Comparison of ENCODE assay signal across 7 mouse cellular contexts in genomic region chr9:102649917-102650527, GRCm38 (mm10). TPM values are rescaled to one million over a fixed set of nuclear protein-coding genes. Genes with fewer than 3 reads are reported as not detected.
DNase-seq lines count a peak whose midpoint lies in the region; ATAC-seq and TF ChIP-seq lines count a peak whose summit lies in the region.

No protein-coding gene starts in this region.

- no peaks in the 10 kb centered on the region for H3K27me3 ChIP-seq in C2C12 (ENCODE audit: control insufficient read depth, insufficient read depth, insufficient read length)
- no peaks in the 10 kb centered on the region for H3K27me3 ChIP-seq in forebrain, embryonic 12.5 days
- no peaks in the 10 kb centered on the region; the same call in 1 of the 2 replicates for H3K27me3 ChIP-seq in midbrain, embryonic 12.5 days

- ATAC-seq in forebrain, embryonic 12.5 days (ENCODE audit: low FRiP score): peak; percentile 76
- peak; percentile 54 for ATAC-seq in midbrain, embryonic 12.5 days (ENCODE audit: low FRiP score, low read depth)
- no peak for ATAC-seq in inflammation-experienced regulatory T-cells, adult 6 months

- no peak overlapping the region for H3ac ChIP-seq in C2C12 (ENCODE audit: control insufficient read depth, insufficient read length, low read depth)

- WGBS in forebrain, embryonic 12.5 days: 37% methylated on average over 17 of the region's 17 CpGs
- 40% methylated on average over 17 of the region's 17 CpGs for WGBS in midbrain, embryonic 12.5 days

- no peaks in the 10 kb centered on the region for H3K9me3 ChIP-seq in forebrain, embryonic 12.5 days
- no peaks in the 10 kb centered on the region for H3K9me3 ChIP-seq in midbrain, embryonic 12.5 days

- H3K9ac ChIP-seq in forebrain, embryonic 12.5 days: no peak overlapping the region
- no peak overlapping the region for H3K9ac ChIP-seq in midbrain, embryonic 12.5 days (replicated peaks)

- no peak overlapping the region for H3K4me2 ChIP-seq in forebrain, embryonic 12.5 days
- H3K4me2 ChIP-seq in midbrain, embryonic 12.5 days (replicated peaks): 0 out of 2 replicates have a peak overlapping the region, but pooled peaks have one; percentile 6

- H3K4me3 ChIP-seq in C2C12 (ENCODE audit: insufficient read depth, poor library complexity, severe bottlenecking): no peak overlapping the region
- no peak overlapping the region for H3K4me3 ChIP-seq in forebrain, embryonic 12.5 days (replicated peaks)
- no peak overlapping the region for H3K4me3 ChIP-seq in midbrain, embryonic 12.5 days

- no peaks in the 10 kb centered on the region for H3K79me2 ChIP-seq in C2C12 (ENCODE audit: control insufficient read depth, insufficient read depth)

- H3K27ac ChIP-seq in forebrain, embryonic 12.5 days: peak overlapping the region; percentile 33; the same call in 1 of the 2 replicates
- H3K27ac ChIP-seq in midbrain, embryonic 12.5 days (replicated peaks): peak overlapping the region; percentile 50; the same call in 1 of the 2 replicates

- no peaks in the 10 kb centered on the region for H3K36me3 ChIP-seq in C2C12 (ENCODE audit: control insufficient read depth, insufficient read depth)
- H3K36me3 ChIP-seq in forebrain, embryonic 12.5 days (replicated peaks): no peaks in the 10 kb centered on the region
- no peaks in the 10 kb centered on the region for H3K36me3 ChIP-seq in midbrain, embryonic 12.5 days

- peaks cover 29% of the 10 kb centered on the region for H3K4me1 ChIP-seq in forebrain, embryonic 12.5 days
- peaks cover 21% of the 10 kb centered on the region for H3K4me1 ChIP-seq in midbrain, embryonic 12.5 days

- no peak for TF ChIP-seq CTCF in C2C12 (IDR thresholded peaks at IDR 0.05; ENCODE audit: control insufficient read depth, insufficient read depth, insufficient read length)

- no peaks in the 10 kb centered on the region for H3K79me3 ChIP-seq in C2C12 (ENCODE audit: low read depth)

- peak; percentile 35 for DNase-seq in 3134 (ENCODE audit: extremely low read depth, insufficient read length, low spot score)
- DNase-seq in gastrocnemius, adult 8-10 months (ENCODE audit: low spot score in 2 of 2): no peak
- no peak for DNase-seq in adrenal gland, postnatal 10 days

TF ChIP-seq in C2C12, 6 proteins besides CTCF, POLR2A, EP300 and RAD21:
- TF ChIP-seq MAX (IDR thresholded peaks at IDR 0.05): no peak
- TF ChIP-seq USF1 (IDR thresholded peaks at IDR 0.05; ENCODE audit: low read depth): no peak
- TF ChIP-seq MYOD1 (IDR thresholded peaks at IDR 0.05; ENCODE audit: control insufficient read depth, insufficient read length, low read depth): peak; percentile 60
- TF ChIP-seq CEBPB (IDR thresholded peaks at IDR 0.05; ENCODE audit: low read depth): peak; percentile 90
- no peak for TF ChIP-seq MYOG (IDR thresholded peaks at IDR 0.05; ENCODE audit: control insufficient read depth, extremely low read depth, insufficient read length)
- TF ChIP-seq FOSL1 (IDR thresholded peaks at IDR 0.05; ENCODE audit: insufficient read depth, low read length, poor library complexity, severe bottlenecking): no peak

RNA-seq across cellular contexts. Expression of gene Cep63, which starts 23.7 kb away (rescaled TPM):
- 9.4 TPM for polyA plus RNA-seq in C2C12 (2012; fragmentation: generic; extraction: Trizol)
- polyA plus RNA-seq in forebrain, embryonic 12.5 days (2016; fragmentation: Nextera tagmentation; extraction: Ambion mirVana): 61.7 and 66.1 TPM in 2 replicates
- 62.6 and 66.3 TPM in 2 replicates for polyA plus RNA-seq in midbrain, embryonic 12.5 days (2016; fragmentation: Nextera tagmentation; extraction: Ambion mirVana)
- 10 to 100 TPM; 38.9 to 61.0 (median 49.9) TPM for polyA plus RNA-seq in inflammation-experienced regulatory T-cells, adult 6 months (2017; shearing (Covaris generic))
- total RNA-seq in gastrocnemius, adult 8-10 months (2022): 10 to 100 TPM; 18.9 to 20.0 (median 19.0) TPM
- 10 to 100 TPM; 31.1 TPM for total RNA-seq in adrenal gland, postnatal 10 days (2021)

RNA-seq across cellular contexts. Expression of gene Anapc13, which starts 23.9 kb away (rescaled TPM):
- polyA plus RNA-seq in C2C12 (2012; fragmentation: generic; extraction: Trizol): 136 TPM
- 183 and 199 TPM in 2 replicates for polyA plus RNA-seq in forebrain, embryonic 12.5 days (2016; fragmentation: Nextera tagmentation; extraction: Ambion mirVana)
- 194 and 214 TPM in 2 replicates for polyA plus RNA-seq in midbrain, embryonic 12.5 days (2016; fragmentation: Nextera tagmentation; extraction: Ambion mirVana)
- polyA plus RNA-seq in inflammation-experienced regulatory T-cells, adult 6 months (2017; shearing (Covaris generic)): 100 to 1,000 TPM; 106 to 147 (median 129) TPM
- total RNA-seq in gastrocnemius, adult 8-10 months (2022): 100 to 1,000 TPM; 232 to 263 (median 246) TPM
- total RNA-seq in adrenal gland, postnatal 10 days (2021): 100 to 1,000 TPM; 291 to 319 TPM
